Mouse (Mus musculus) kidney, adult 2 months (tissue): Measurements from ENCODE around the gene Adgra3.

Experiments used
- CTCF ChIP-seq: fragments of 200-500 bp; conservative IDR thresholded peaks from 2 replicates; pipeline ENCODE4 v1.5.1; 2011; ENCODE audit warnings: low read depth, mild to moderate bottlenecking, control low read depth, low read length, moderate library complexity, mixed read lengths; ENCODE audit not compliant: insufficient read depth, insufficient read length
- POLR2A ChIP-seq: fragments of 200-500 bp; IDR thresholded peaks from one replicate; pipeline ENCODE4 v1.6.1; 2011; ENCODE audit warnings: low read depth, low read length, control low read depth

- TF ChIP-seq CTCF = no peak
- TF ChIP-seq POLR2A = no peak
Observed at GRCm38 (mm10) chr5:50014658-50015057, 44.1 kb downstream of the Adgra3 start.
